Mouse (Mus musculus) stomach, postnatal 0 days (tissue): ENCODE measurements around the gene Tnik.

Source experiments
- CTCF ChIP-seq: IDR thresholded peaks from 2 replicates; pipeline ENCODE4 v1.5.1; 2016; ENCODE audit warnings: antibody characterized with exemption, low read depth, mild to moderate bottlenecking, moderate library complexity
- EP300 ChIP-seq: optimal IDR thresholded peaks from 2 replicates; pipeline ENCODE3; 2016; ENCODE audit warnings: antibody characterized with exemption

DNA sequence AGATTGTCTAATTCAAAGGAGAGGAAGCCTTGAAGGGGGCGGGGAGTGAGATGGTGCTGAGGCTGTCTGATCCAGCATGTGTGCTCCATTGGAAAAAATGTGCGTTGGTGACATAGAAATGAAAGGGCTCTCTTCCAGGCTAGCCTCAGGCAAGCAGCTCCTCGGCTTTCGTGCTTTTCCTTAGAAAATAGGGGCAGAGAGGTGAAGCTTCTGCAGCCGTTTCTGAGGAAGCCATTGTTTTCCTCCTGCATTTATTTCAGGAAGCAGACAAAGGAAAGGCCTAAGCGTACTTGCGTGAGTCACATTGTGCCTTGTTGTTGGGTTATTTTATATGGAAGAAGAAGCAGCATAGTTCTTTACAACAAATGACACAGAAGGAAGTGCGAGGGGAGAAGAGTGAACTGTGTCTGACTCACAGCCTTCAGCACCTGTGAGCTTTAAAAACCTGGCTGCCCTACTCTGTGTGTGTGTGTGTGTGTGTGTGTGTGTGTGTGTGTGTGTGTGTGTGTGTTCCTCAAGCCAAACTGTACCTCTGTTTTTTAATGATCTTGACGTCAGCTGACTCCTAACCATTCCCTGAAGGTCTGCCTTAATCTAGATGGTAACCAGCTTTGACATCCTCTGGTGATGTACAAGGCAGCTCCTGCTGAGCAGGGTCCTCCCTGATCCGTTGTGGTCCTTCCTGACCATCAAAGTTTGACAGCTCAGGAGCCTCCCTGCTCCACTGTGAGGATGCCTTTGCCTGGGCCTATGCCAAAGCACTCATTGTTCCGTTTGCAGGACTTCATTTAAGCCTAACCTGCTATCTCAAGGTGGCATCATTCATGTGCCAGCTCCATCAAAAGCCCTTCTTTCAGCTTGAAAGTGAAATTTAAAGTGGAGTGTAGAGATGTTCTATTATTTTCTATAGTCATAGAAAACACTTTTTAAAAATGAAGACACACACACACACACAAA, 228.3 kb downstream of the Tnik start:
- TF ChIP-seq CTCF (no peak), EP300 (no peak)
